Mouse (Mus musculus): Measurements from ENCODE around the gene Il6ra. TPM values are rescaled to one million over a fixed set of nuclear protein-coding genes. Genes with fewer than 3 reads are reported as not detected.

The Il6ra gene
- polyA plus RNA-seq, 1 experiment, result 2.4 TPM

DNA sequence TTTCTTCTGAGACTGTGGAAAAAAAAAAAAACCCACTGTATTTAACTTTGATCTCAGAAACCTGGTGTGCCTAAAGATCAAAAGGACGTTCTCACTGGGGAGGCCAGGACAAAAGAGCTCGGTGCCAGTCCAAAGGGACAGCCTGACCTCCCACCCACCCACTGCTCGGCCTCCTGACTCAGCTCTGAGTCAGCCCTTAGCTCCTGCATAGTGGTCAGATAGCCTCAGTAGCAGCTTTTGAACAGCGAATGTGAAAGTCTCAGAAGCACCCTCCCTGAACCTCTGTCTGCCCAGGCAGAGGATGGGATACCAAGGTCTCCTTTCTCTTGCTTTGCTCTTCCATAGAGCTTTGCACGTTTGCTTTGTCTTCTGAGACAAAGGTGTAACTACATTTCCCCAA is 16.4 kb downstream of the Il6ra start:
- Histone ChIP-seq H3K27ac (ENCODE audit: insufficient read depth, low read length) (no peak overlapping the region), H3K4me3 (ENCODE audit: insufficient read depth, low read length) (no peak overlapping the region), H3K4me1 (ENCODE audit: control insufficient read depth, insufficient read depth, low read length) (no peaks in the 10 kb centered on the region)
- TF ChIP-seq CTCF (IDR thresholded peaks at IDR 0.05; ENCODE audit: extremely low read depth, insufficient read depth, low read length) (no peak), POLR2A (IDR thresholded peaks at IDR 0.05; ENCODE audit: extremely low read depth, insufficient read depth, low read length) (no peak)

DNA sequence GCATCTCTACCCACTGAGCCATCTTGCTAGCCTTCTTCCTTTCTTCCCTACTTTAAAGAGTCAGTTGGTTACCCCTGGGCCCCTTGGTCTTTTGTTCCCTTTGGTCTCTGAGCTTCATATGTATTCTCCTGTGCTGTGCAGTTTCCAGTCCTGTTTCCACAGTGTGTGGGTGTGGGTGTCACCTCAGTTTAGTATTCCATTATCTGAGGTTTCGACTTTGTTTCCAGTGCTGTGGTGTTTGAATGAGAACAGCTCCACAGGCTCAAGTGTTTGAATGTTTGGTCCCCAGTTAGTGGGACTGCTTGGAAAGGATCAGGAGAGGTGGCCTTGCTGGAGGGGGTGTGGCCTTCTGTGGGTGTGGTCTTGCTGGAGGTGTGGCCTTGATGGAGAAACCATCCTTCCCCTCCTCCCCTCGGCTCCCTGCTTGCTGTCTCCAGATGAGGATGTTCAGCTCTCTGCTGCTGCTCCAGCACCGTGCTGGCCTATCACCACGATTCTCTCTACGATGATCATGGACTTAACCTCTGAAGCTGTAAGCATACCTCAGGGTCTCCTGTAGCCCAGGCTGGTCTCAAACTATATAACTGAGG is 20.4 kb downstream of the Il6ra start:
- Histone ChIP-seq H3K27ac (ENCODE audit: insufficient read depth, low read length) (no peak overlapping the region), H3K4me1 (ENCODE audit: control insufficient read depth, insufficient read depth, low read length) (no peaks in the 10 kb centered on the region), H3K4me3 (ENCODE audit: insufficient read depth, low read length) (no peak overlapping the region)
- no peak for TF ChIP-seq POLR2A (IDR thresholded peaks at IDR 0.05; ENCODE audit: extremely low read depth, insufficient read depth, low read length)
- no peak for TF ChIP-seq CTCF (IDR thresholded peaks at IDR 0.05; ENCODE audit: extremely low read depth, insufficient read depth, low read length)

DNA sequence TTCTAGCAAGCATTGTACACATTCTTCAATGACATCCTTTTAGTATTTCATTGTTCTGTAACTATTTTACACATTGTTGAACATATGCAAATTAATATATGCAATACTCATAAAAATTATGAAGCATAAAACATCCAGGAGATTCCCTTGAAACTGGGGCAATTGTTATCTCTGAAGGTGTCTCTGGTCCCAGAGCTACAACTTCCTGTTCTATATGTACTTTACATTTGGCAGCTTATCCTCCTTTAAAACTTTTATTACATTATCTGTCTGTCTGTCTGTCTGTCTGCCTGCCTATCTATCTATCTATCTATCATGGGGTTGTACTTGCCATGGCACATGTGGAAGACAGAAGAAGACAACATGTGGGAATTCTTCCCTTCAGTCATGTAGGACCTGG is 21.3 kb downstream of the Il6ra start:
- Histone ChIP-seq H3K4me1 (ENCODE audit: control insufficient read depth, insufficient read depth, low read length) (no peaks in the 10 kb centered on the region), H3K27ac (ENCODE audit: insufficient read depth, low read length) (no peak overlapping the region), H3K4me3 (ENCODE audit: insufficient read depth, low read length) (no peak overlapping the region)
- TF ChIP-seq POLR2A (IDR thresholded peaks at IDR 0.05; ENCODE audit: extremely low read depth, insufficient read depth, low read length) (no peak), CTCF (IDR thresholded peaks at IDR 0.05; ENCODE audit: extremely low read depth, insufficient read depth, low read length) (no peak)

DNA sequence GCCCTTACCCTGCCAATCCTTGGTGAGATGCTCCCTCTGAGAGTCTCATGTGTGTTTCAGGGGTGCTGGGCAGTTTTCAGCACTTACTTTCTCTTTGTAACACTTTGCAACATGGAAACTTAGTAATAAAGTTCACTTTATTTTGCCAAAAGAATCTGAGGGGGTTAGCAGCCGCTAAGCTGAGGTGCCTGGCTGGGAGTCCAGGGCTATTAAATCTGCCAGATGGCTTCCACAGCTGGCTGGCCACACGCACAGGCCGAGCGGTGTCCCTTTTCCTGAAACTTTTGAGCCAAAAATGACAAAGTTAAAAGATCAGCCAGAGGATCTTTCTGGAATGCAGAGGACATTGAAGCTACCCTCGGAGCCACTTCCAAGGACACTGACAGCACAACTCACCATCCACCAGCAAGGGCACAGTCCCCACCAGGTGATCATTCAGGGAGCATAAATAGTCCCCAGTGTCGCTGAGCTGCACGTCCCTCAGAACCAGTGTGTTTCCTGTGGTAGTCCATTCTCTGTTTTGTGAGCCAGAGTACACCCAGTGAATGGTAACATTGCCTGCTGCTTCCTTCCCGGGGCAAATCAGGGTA is 23.1 kb downstream of the Il6ra start:
- Histone ChIP-seq H3K4me1 (ENCODE audit: control insufficient read depth, insufficient read depth, low read length) (no peaks in the 10 kb centered on the region), H3K27ac (ENCODE audit: insufficient read depth, low read length) (no peak overlapping the region), H3K4me3 (ENCODE audit: insufficient read depth, low read length) (no peak overlapping the region)
- TF ChIP-seq CTCF (IDR thresholded peaks at IDR 0.05; ENCODE audit: extremely low read depth, insufficient read depth, low read length) (no peak), POLR2A (IDR thresholded peaks at IDR 0.05; ENCODE audit: extremely low read depth, insufficient read depth, low read length) (no peak)

DNA sequence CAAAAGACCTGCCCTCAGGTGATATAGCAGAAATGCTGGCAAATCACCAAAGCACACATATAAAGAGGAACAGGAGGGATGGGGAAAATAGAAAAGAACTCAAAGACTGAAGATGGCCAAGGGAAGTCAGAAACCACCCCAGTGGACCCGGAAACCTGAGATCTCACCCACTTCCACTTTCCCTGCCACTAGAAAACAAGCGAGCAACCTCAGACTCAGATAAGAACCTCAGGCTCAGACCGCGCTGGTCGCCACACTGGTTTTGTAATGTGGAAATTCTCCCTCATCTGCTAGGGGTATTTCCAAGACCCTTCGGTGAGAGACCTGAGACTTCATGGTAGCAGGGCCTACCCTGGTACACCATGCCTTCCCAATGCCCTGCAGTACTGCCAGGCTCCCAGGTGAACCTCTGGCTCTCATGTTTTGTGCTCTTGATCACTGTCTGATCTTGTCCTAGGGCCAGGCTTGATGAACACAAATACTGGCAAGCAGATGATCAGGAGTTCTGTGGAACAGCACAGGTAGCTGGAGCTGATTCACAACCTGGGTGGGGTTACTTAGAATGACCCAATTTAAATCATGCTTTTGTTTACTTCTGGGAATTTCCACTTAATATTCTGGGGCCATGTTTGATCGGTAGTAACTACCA is 25.3 kb downstream of the Il6ra start:
- TF ChIP-seq POLR2A (IDR thresholded peaks at IDR 0.05; ENCODE audit: extremely low read depth, insufficient read depth, low read length), result no peak
- no peak for TF ChIP-seq CTCF (IDR thresholded peaks at IDR 0.05; ENCODE audit: extremely low read depth, insufficient read depth, low read length)
- Histone ChIP-seq H3K4me1 (ENCODE audit: control insufficient read depth, insufficient read depth, low read length) (no peaks in the 10 kb centered on the region), H3K27ac (ENCODE audit: insufficient read depth, low read length) (no peak overlapping the region), H3K4me3 (ENCODE audit: insufficient read depth, low read length) (no peak overlapping the region)

DNA sequence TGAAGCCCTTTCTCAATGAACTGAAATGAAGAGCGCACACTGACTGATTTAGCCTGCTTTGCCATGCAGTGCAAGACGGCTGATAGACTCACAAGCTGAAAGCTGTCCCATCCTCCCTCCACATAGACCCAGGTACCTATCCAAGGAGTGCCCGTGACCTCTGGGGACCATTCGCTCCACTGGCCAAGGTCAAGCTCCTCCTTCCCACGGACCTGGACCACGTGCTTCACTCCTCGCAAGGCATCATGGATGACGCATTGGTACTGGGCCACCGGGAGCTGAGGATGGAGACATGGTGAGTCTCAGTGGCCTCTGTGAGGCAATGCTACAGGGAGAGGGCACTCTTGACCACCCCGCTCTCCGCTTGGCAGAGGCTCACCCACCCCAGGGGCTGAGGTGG is 27.2 kb downstream of the Il6ra start:
- no peak overlapping the region for H3K4me3 ChIP-seq (ENCODE audit: insufficient read depth, low read length)
- TF ChIP-seq CTCF (IDR thresholded peaks at IDR 0.05; ENCODE audit: extremely low read depth, insufficient read depth, low read length) (no peak), POLR2A (IDR thresholded peaks at IDR 0.05; ENCODE audit: extremely low read depth, insufficient read depth, low read length) (no peak)
- H3K27ac ChIP-seq (ENCODE audit: insufficient read depth, low read length), result no peak overlapping the region
- no peaks in the 10 kb centered on the region for H3K4me1 ChIP-seq (ENCODE audit: control insufficient read depth, insufficient read depth, low read length)

DNA sequence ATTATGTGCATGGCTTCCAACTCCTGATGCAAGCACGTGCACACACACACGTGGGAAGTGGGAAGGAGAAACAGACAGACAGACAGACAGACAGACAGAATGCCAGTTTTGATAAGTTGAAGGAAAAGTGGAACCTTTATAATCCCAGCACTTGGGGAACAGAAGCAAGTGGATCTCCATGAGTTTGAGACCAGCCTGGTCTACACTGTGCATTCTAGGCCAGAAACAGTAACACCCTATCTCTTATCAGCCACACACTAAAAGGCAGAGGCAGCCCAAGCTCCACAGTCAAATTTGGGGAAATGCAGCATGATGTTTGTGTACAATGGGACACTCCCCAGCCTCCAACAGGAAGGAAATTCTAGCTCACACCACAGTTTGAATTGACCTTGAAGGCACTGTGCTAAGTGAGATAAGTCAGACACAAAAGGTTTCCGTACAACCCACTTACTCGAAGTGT is 29.4 kb downstream of the Il6ra start:
- H3K4me1 ChIP-seq (ENCODE audit: control insufficient read depth, insufficient read depth, low read length), result no peaks in the 10 kb centered on the region
- no peak for TF ChIP-seq POLR2A (IDR thresholded peaks at IDR 0.05; ENCODE audit: extremely low read depth, insufficient read depth, low read length)
- TF ChIP-seq CTCF (IDR thresholded peaks at IDR 0.05; ENCODE audit: extremely low read depth, insufficient read depth, low read length), result no peak
- H3K4me3 ChIP-seq (ENCODE audit: insufficient read depth, low read length), result no peak overlapping the region
- no peak overlapping the region for H3K27ac ChIP-seq (ENCODE audit: insufficient read depth, low read length)

DNA sequence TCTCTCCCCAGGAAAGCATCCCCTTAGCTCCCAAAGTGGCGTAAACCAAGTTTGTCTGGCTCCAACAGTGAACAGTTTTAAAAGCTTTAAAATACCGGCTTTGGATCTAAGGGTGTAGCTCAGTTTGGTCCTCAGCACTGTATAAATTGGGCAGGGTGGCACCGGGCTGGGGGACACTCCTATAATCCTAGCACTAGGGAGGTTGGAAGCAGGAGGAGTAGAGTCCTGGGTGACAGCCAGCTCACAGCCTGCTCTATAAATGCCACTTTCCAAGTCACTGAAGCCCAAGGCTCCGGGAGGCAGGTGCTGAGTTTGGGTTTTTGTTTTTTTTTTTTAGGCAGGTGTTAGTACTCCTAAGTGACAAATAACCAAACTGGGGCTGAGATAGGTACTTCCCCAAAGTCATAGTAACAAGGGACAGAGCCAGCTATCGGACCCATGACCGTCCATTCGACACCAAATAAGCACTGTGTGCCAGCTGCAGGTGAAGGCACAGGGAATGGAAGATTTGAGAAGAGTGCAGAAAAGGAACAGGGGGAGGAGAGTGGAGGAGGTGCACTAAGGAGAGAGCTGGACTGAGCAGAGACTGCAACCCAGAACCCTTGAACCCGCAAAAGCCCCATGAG is 30.3 kb downstream of the Il6ra start:
- H3K4me1 ChIP-seq (ENCODE audit: control insufficient read depth, insufficient read depth, low read length), result no peaks in the 10 kb centered on the region
- no peak overlapping the region for H3K4me3 ChIP-seq (ENCODE audit: insufficient read depth, low read length)
- H3K27ac ChIP-seq (ENCODE audit: insufficient read depth, low read length), result no peak overlapping the region
- no peak for TF ChIP-seq CTCF (IDR thresholded peaks at IDR 0.05; ENCODE audit: extremely low read depth, insufficient read depth, low read length)
- no peak for TF ChIP-seq POLR2A (IDR thresholded peaks at IDR 0.05; ENCODE audit: extremely low read depth, insufficient read depth, low read length)

DNA sequence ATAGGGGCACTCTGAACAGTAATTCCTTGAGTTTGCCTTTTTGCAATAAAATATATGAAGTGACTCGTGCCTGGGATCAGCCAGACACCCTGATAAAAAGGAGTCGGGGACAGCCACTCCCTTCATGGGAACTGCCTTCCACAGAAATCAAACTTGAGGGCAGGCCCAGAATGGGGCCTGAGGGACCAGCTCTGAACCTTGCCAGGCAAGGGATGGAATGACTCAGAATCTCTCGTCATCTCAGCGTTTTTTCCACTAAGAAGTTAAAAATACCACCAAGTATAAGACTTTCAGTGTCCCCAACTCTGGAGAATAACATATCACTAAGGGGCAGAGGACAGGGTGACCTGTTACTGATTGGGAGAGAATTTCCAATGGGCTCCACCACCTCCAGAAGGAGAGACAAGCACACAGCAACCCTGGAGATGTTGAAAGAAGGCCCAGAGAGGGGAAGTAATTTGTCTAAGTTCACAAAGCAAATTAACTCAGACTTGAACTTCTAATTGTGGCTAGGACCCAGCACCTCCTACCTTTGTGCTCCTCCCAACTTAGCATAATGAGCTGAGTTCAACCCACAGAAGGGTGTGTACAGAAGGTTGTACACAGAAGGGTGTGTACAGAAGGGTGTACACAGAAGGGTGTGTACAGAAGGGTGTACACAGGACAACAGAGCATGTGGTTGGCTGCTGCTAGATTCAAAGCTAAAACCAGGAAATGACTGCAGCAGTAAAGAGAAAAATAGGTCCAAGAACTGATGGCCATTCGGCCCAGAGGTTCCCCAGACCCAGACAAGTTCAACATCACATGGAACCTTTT is 32.8 kb downstream of the Il6ra start:
- no peak for TF ChIP-seq CTCF (IDR thresholded peaks at IDR 0.05; ENCODE audit: extremely low read depth, insufficient read depth, low read length)
- TF ChIP-seq POLR2A (IDR thresholded peaks at IDR 0.05; ENCODE audit: extremely low read depth, insufficient read depth, low read length), result no peak
- Histone ChIP-seq H3K27ac (ENCODE audit: insufficient read depth, low read length) (no peak overlapping the region), H3K4me3 (ENCODE audit: insufficient read depth, low read length) (no peak overlapping the region), H3K4me1 (ENCODE audit: control insufficient read depth, insufficient read depth, low read length) (no peaks in the 10 kb centered on the region)
